Mouse (Mus musculus) hindbrain, embryonic 12.5 days (tissue): Measurements from ENCODE around the gene Galp. TPM values are rescaled to one million over a fixed set of nuclear protein-coding genes. Genes with fewer than 3 reads are reported as not detected.
"Not testable (repeated sequence)": the region's sequence is repeated elsewhere in the genome, so short reads cannot be mapped to it uniquely, and the experiment has no call there.

Experiments used
- ATAC-seq: fragments of 200-750 bp; cut with Nextera tagmentation; 2 replicates; pipeline ENCODE4 v1.8.0; 2017; ENCODE audit warnings: moderate TSS enrichment; ENCODE audit not compliant: low FRiP score
- H3K27ac ChIP-seq: fragments of 300-500 bp; sonication (generic); 2 replicates; pipeline ENCODE4 v1.5.1; 2016; ENCODE audit warnings: mild to moderate bottlenecking
- H3K27me3 ChIP-seq: fragments of 300-500 bp; sonication (generic); 2 replicates; pipeline ENCODE4 v1.6.1; 2016; ENCODE audit warnings: mild to moderate bottlenecking
- H3K36me3 ChIP-seq: fragments of 300-500 bp; sonication (generic); 2 replicates; pipeline ENCODE4 v1.6.1; 2016; ENCODE audit warnings: mild to moderate bottlenecking
- H3K4me1 ChIP-seq: fragments of 300-500 bp; sonication (generic); 2 replicates; pipeline ENCODE4 v1.6.1; 2016
- H3K4me2 ChIP-seq: fragments of 300-500 bp; sonication (generic); replicated peaks from 2 replicates; pipeline ENCODE4 v1.6.1; 2016; ENCODE audit warnings: mild to moderate bottlenecking
- H3K4me3 ChIP-seq: fragments of 300-500 bp; sonication (generic); 2 replicates; pipeline ENCODE4 v1.5.1; 2016; ENCODE audit warnings: mild to moderate bottlenecking
- H3K9ac ChIP-seq: fragments of 300-500 bp; sonication (generic); 2 replicates; pipeline ENCODE4 v1.6.1; 2016; ENCODE audit warnings: mild to moderate bottlenecking, moderate library complexity
- H3K9me3 ChIP-seq: fragments of 300-500 bp; sonication (generic); replicated peaks from 2 replicates; pipeline ENCODE4 v1.6.1; 2016; ENCODE audit warnings: mild to moderate bottlenecking
- WGBS: fragments of 180-500 bp; shearing (Covaris S2); methylation state at CpG from one replicate; pipeline ENCODE4 v1.1.7; 2016; 5-methylcytosine and 5-hydroxymethylcytosine counted together
- polyA plus RNA-seq: library from polyadenylated mRNA; unstranded; fragments of >200 nt; fragmentation: Nextera tagmentation; extraction: Ambion mirVana; gene quantifications from 2 replicates; pipeline ENCODE4 v1.2.1, GENCODE M21; 2016

The Galp gene
- polyA plus RNA-seq, 1 experiment from 2014 or later, result not detected

DNA sequence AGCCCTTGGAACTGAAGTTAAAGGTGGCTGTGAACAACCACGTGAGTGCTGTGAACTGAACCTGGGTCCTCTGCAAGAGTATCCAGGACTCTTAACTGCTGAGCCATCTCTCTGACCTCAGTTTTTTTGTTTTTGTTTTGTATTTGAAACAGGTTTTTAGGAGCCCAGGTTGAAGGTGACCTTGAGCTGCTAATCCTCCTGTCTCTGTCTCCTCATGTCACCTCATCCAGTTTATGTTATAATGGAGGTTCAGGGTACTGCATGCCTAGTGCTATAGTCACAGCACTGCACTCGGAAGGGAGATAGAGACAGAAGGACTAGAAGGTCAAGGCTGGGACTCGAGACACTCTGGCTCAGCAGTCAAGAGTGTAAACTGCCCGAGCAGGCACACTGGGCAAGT lies 34.7 kb upstream of the Galp start:
- Histone ChIP-seq H3K4me3 (no peak overlapping the region), H3K27me3 (no peaks in the 10 kb centered on the region), H3K4me1 (no peaks in the 10 kb centered on the region), H3K9me3 (no peaks in the 10 kb centered on the region), H3K9ac (no peak overlapping the region), H3K36me3 (no peaks in the 10 kb centered on the region), H3K4me2 (no peak overlapping the region), H3K27ac (no peak overlapping the region)
- no peak for ATAC-seq
- WGBS, result 73% methylated on average over 4 of the region's 4 CpGs

DNA sequence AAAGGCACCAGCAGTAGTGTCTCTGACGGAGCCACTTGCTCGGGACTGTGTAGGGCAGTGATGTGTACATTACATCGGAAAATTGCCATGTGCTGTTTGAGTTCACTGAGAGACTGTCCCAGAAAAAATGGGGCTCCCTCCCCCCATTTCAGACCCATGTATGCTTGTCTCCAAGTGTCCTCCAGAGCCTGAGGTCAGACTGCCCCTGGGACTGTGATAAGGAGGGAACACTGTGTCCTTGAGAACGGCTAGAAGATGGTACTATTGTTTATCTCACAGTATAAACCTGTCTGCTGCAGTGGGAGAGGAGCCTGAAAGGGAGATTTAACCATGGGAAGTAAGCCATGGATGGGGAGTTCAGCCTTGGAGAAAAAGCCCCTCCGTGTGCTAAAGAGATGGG lies 32.2 kb upstream of the Galp start:
- Histone ChIP-seq H3K4me3 (no peak overlapping the region), H3K9me3 (no peaks in the 10 kb centered on the region), H3K9ac (no peak overlapping the region), H3K4me1 (no peaks in the 10 kb centered on the region), H3K4me2 (no peak overlapping the region), H3K27ac (no peak overlapping the region), H3K36me3 (no peaks in the 10 kb centered on the region), H3K27me3 (no peaks in the 10 kb centered on the region)
- WGBS, result 76% methylated on average over 5 of the region's 5 CpGs
- no peak for ATAC-seq

DNA sequence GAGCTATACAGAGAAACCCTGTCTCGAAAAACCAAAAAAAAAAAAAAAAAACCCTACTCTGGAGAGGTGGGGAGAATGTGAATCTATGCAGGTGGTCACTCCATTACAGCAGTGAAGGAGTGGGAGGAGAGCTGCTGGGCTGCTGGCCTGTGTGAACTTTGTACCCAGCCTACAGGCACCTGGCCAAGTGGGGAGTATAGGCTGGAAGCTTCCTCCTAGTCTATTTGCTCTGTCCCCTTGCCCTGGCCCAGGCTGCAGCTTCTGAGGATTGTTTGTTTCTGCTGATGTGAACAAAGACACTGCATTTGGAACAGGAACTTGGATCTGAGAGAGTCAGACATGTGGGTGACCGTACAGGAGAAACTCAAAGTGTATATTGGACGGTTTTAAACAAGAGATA lies 27.5 kb upstream of the Galp start:
- no peak for ATAC-seq
- Histone ChIP-seq H3K36me3 (no peaks in the 10 kb centered on the region), H3K9ac (no peak overlapping the region), H3K27ac (no peak overlapping the region), H3K9me3 (no peaks in the 10 kb centered on the region), H3K4me1 (peaks cover 12% of the 10 kb centered on the region), H3K27me3 (no peaks in the 10 kb centered on the region), H3K4me2 (no peak overlapping the region), H3K4me3 (no peak overlapping the region)
- WGBS, result 75% methylated on average over 3 of the region's 3 CpGs

DNA sequence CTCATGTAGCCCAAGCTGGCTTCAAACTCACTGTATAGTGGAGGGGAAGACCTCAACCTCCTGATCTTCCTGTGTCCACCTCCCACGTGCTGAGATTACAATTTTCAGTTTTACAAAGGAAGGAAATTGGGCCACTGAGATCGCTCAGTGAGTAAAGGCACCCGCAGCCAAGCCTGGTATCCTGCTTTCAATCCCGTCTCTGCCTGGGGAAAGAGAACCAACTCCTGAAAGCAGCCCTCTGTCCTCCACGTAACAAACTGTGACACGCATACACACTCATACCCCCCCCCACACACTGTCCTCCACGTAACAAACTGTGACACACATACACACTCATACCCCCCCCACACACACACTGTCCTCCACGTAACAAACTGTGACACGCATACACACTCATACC lies 26.5 kb upstream of the Galp start:
- no peaks in the 10 kb centered on the region for H3K36me3 ChIP-seq
- no peak overlapping the region for H3K4me2 ChIP-seq
- no peak overlapping the region for H3K9ac ChIP-seq
- no peak overlapping the region for H3K4me3 ChIP-seq
- H3K9me3 ChIP-seq, result no peaks in the 10 kb centered on the region
- H3K27ac ChIP-seq, result no peak overlapping the region
- H3K27me3 ChIP-seq, result no peaks in the 10 kb centered on the region
- ATAC-seq, result no peak
- 82% methylated on average over 9 of the region's 9 CpGs for WGBS
- H3K4me1 ChIP-seq, result peaks cover 12% of the 10 kb centered on the region

DNA sequence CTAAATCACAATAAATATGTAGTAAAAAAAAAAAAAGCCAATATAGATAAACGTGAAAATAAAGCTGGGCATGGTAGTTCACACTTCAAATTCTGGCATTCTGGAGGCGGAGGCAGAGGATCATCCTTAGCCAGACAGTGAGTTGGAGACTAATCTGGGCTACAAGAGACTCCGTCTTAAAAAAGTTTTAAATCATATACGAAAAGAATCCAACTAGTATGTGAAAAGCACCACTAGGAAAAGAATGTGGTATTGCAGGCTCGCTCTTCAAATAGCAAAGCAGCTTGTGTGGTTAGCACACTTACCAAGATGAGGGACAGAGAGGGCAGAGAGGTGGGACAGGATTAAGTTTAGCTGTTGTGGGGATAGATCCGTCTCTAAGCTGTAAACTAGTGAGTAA lies 26.0 kb upstream of the Galp start:
- Histone ChIP-seq H3K36me3 (0 out of 2 replicates have a peak, but pooled peaks cover 2% of the 10 kb centered on the region), H3K9ac (0 out of 2 replicates have a peak overlapping the region, but pooled peaks have one; percentile 25), H3K9me3 (no peaks in the 10 kb centered on the region), H3K27ac (peak overlapping the region; percentile 78; the same call in 1 of the 2 replicates), H3K27me3 (no peaks in the 10 kb centered on the region), H3K4me3 (peak overlapping the region; percentile 69; the same call in 1 of the 2 replicates), H3K4me1 (peaks cover 12% of the 10 kb centered on the region), H3K4me2 (peak overlapping the region; percentile 70)
- WGBS, result 58% methylated on average over 6 of the region's 6 CpGs
- no peak for ATAC-seq

DNA sequence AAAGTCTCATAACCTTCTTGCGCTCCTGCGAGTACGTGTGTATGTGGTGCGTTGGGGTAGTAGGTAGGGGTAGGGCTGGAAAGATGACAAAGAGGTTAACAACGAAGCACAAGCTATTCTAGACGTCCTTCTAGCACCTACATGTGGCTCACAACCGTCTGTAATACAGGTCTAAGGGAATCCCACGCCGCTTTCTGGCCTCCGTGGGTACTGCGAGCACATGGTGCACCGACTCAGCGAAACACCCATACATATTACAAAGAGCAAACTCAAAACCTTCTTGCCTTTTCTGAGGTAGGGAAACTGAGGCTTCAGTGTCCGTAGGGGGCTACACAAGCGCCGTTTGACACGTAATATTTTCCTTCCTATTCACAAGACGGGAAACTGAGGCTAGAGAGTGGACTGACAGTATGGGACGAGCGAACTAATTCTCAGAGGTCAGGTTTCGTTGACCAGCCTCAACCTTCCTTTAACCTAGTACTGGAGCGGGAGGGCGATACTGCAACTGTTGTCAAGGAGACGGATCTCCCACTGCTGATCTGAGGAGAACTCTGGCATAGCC lies 25.4 kb upstream of the Galp start:
- peak overlapping the region; percentile 25; the same call in 1 of the 2 replicates for H3K9ac ChIP-seq
- H3K4me3 ChIP-seq, result peak overlapping the region; percentile 69
- peak overlapping the region; percentile 78 for H3K27ac ChIP-seq
- WGBS, result 1% methylated on average over 24 of the region's 24 CpGs
- ATAC-seq, result peak; percentile 36
- H3K4me2 ChIP-seq, result peak overlapping the region; percentile 70
- no peaks in the 10 kb centered on the region for H3K27me3 ChIP-seq
- H3K36me3 ChIP-seq, result 0 out of 2 replicates have a peak, but pooled peaks cover 3% of the 10 kb centered on the region
- H3K9me3 ChIP-seq, result no peaks in the 10 kb centered on the region
- H3K4me1 ChIP-seq, result peaks cover 12% of the 10 kb centered on the region

DNA sequence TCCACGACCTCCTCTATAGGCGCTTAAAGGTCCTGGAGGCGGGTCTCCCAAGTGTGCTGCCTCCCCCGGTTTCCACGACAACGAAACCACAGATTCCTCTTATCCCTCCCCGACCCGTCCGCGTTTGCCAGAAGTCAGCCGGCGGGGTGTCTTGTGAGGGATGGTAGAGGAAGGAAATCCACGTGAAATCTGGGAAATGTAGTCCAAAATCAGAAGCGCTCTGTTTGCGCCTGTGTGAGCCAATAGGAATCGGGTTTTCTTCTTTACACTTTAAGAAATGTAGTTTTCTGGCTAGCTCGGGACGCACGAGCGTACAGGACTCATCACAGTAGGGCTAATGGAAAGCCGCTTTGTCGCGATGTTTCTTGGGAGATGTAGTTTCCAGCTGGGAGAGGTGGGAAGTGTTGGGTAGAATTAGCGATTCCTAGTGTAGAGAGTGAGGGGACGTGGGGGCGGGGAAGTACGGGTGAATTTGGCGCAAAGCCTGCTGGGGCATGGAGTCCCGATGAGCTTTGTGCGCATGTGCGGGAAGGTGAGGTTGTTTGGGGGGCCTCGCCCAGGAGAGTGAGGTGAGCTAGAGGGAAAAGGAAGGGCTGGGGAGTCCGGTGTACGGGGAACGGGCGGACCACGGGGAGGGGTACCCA lies 24.8 kb upstream of the Galp start, which contains the start of gene Zfp444:
Gene Zfp444, plus strand, starts transcription at position 221 of the 644 bp plus-strand sequence.
- H3K27ac ChIP-seq, result peak within 1 kb of the TSS; percentile 78
- H3K27me3 ChIP-seq, result no peaks in the 10 kb centered on the region
- WGBS, result under 1% methylated on average over 37 of the region's 37 CpGs
- peak within 1 kb of the TSS; percentile 69 for H3K4me3 ChIP-seq
- no peaks in the 10 kb centered on the region for H3K9me3 ChIP-seq
- H3K4me2 ChIP-seq, result peak within 1 kb of the TSS; percentile 70
- H3K36me3 ChIP-seq, result peaks cover 3% of the 10 kb centered on the region; the same call in 1 of the 2 replicates
- peaks cover 12% of the 10 kb centered on the region for H3K4me1 ChIP-seq
- H3K9ac ChIP-seq, result peak within 1 kb of the TSS; percentile 83
- ATAC-seq, result peak; percentile 99

DNA sequence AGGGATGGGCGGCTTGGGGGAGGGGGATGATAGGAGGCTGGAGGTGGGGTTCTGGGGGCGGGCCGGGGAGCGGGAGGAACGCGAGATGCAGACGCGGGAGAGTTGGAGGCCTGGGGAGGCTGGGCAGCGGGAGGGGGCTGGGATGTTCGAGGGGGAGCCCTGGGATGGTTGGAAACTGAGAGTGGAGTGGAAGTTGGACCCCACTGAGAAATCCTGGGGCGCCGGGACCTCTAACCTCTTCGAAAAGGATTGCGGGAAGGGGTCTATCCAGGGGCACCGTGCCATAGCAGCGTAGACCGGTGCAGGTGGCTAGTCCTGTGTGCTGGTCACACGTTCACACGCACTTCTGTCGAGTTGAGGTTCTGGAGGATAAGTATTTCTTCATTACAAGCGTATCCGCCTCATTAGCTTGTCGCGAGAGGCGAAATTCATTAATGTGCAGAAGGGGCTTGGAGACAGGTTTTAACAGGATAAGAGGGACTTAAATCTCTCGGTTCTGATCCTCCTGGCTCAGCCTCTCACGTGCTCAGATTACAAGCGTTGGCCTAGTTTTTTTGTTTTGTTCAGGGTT lies 24.1 kb upstream of the Galp start:
- Histone ChIP-seq H3K27ac (peak overlapping the region; percentile 64), H3K4me3 (peak overlapping the region; percentile 69), H3K9me3 (no peaks in the 10 kb centered on the region), H3K27me3 (no peaks in the 10 kb centered on the region), H3K36me3 (peaks cover 3% of the 10 kb centered on the region; the same call in 1 of the 2 replicates), H3K9ac (peak overlapping the region; percentile 83), H3K4me1 (peaks cover 12% of the 10 kb centered on the region), H3K4me2 (peak overlapping the region; percentile 70)
- ATAC-seq, result peak; percentile 57
- under 1% methylated on average over 28 of the region's 28 CpGs for WGBS

DNA sequence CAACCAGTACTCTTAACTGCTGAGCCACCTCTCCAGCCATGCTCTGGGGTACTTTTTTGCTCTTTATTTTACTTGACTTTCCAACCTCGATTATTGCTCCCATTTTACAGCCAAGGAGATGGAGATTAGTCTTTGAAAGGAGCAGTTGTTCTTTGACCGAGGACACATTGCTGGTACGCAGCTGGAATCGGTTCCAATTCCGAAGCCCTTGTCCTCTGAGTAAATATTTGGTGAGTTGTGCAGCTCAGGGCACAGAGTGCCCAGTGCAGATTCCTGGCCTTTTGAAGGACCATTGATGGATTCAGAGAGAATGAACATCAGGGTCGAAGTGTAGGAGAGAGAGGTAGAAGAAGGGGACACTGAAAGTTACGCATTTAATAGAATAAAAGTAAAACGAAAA lies 23.0 kb upstream of the Galp start:
- ATAC-seq, result no peak
- Histone ChIP-seq H3K4me3 (no peak overlapping the region), H3K9ac (no peak overlapping the region), H3K4me2 (no peak overlapping the region), H3K9me3 (no peaks in the 10 kb centered on the region), H3K36me3 (peaks cover 6% of the 10 kb centered on the region), H3K27ac (no peak overlapping the region), H3K27me3 (no peaks in the 10 kb centered on the region), H3K4me1 (peaks cover 12% of the 10 kb centered on the region)
- WGBS, result 94% methylated on average over 8 of the region's 8 CpGs

DNA sequence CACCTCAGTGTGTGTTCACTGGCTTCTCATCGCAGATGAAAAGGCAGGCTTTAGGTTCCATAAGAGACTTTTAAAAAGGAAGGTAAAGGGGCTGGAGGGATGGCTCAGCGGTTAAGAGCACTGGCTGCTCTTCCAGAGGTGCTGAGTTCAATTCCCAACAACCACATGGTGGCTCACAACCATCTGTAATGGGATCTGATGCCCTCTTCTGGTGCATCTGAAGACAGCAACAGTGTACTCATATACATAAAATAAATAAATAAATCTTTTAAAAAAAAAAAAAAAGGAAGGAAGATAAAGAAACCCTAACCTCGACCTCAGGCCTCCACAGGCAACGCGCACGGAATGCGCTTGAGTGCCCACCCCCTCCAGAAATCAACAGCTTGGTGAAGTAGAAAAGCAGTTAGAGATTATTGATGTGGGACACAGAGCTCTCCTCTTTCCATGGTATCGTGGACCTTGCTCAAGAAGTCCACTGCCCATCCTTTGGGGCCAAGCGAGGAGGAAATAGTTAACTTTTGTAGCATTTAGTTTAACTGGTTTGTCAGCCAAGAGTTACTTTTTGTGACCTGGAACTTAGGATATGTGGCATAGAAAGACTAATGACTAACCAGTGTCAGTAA lies 22.4 kb upstream of the Galp start:
- H3K36me3 ChIP-seq, result peaks cover 10% of the 10 kb centered on the region
- not testable (repeated sequence) for H3K4me2 ChIP-seq, H3K9ac ChIP-seq, H3K27me3 ChIP-seq, H3K9me3 ChIP-seq, H3K4me3 ChIP-seq, H3K27ac ChIP-seq, ATAC-seq
- H3K4me1 ChIP-seq, result peaks cover 12% of the 10 kb centered on the region
- WGBS, result 90% methylated on average over 9 of the region's 9 CpGs

DNA sequence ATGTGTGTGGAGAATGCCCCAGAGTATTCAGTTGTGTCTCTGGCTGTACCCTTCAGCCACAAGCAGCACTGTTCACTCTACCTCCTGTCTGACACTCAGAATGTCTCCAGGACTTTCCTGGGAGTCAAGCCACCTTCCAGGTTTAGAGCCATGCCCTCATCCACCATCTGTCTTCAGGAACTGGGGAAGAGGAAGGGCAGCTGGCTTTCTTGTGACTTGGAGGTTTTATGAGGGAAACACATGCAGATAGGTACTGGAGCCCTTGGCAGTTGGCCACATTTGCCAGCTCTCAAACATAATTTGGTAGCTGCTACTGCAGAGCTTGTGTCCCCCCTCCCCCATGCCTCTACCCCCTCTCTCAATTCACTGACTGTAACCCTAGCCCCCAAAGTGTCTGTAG lies 17.9 kb upstream of the Galp start:
- Histone ChIP-seq H3K4me3 (no peak overlapping the region), H3K27me3 (no peaks in the 10 kb centered on the region), H3K9me3 (no peaks in the 10 kb centered on the region), H3K9ac (no peak overlapping the region), H3K36me3 (peaks cover 22% of the 10 kb centered on the region), H3K4me2 (no peak overlapping the region), H3K4me1 (no peaks in the 10 kb centered on the region), H3K27ac (no peak overlapping the region)
- ATAC-seq, result no peak

DNA sequence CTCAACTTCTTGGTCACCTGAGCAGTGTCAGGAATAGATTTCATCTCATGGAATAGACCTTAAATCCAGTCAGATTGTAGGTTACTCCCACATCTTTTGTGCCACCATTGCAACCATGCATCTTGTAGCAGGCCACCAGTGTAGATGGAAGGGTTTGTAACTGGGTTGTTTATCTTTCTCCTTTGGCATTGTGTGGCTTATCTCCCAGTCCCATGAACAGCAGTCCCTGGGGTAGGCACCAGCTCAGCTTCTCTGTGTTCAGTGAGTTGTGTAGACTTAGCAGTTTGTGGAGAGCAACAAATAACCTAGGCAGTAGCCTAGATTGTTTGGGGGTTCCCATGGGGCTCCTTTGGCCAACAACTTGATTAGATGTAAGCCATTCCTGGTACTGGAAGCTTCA lies 14.0 kb upstream of the Galp start:
- H3K4me1 ChIP-seq, result no peaks in the 10 kb centered on the region
- H3K9me3 ChIP-seq, result no peaks in the 10 kb centered on the region
- H3K36me3 ChIP-seq, result peaks cover 56% of the 10 kb centered on the region
- H3K4me2 ChIP-seq, result no peak overlapping the region
- no peak for ATAC-seq
- no peaks in the 10 kb centered on the region for H3K27me3 ChIP-seq
- H3K9ac ChIP-seq, result no peak overlapping the region
- H3K27ac ChIP-seq, result no peak overlapping the region
- H3K4me3 ChIP-seq, result no peak overlapping the region
